Comparison of ENCODE assay signal across 19 mouse cellular contexts in genomic region chr8:69772106-69772505, GRCm38 (mm10). TPM values are rescaled to one million over a fixed set of nuclear protein-coding genes. Genes with fewer than 3 reads are reported as not detected.
DNase-seq lines count a peak whose midpoint lies in the region; ATAC-seq and TF ChIP-seq lines count a peak whose summit lies in the region.
"Had no signal": no experiment of that assay in that cellular context is flagged by ENCODE, and none has a peak within 500 bp of the region (broad histone marks: within the 10 kb centered on the region; RNA-seq: fewer than 3 reads in every experiment).

No protein-coding gene starts in this region.

- 0 out of 2 replicates have a peak overlapping the region, but pooled peaks have one; percentile 17 for H3K4me2 ChIP-seq in hindbrain, embryonic 14.5 days (replicated peaks)
- no peak overlapping the region for H3K4me2 ChIP-seq in hindbrain, embryonic 16.5 days (ENCODE audit: low read length)
- peak overlapping the region; percentile 24 for H3K4me2 ChIP-seq in midbrain, embryonic 13.5 days (replicated peaks)
- no peak overlapping the region for H3K4me2 ChIP-seq in midbrain, postnatal 0 days (ENCODE audit: low read depth, low read length, poor library complexity, severe bottlenecking)
- 0 out of 2 replicates have a peak overlapping the region, but pooled peaks have one; percentile 14 for H3K4me2 ChIP-seq in midbrain, embryonic 15.5 days
- no peak overlapping the region for H3K4me2 ChIP-seq in stomach, embryonic 16.5 days (ENCODE audit: low read depth, low read length)
- H3K4me2 ChIP-seq: heart, embryonic 13.5 days; kidney, embryonic 15.5 days had no signal

- no peak for DNase-seq in hindbrain, embryonic 14.5 days (ENCODE audit: low spot score)
- DNase-seq in midbrain, postnatal 0 days (ENCODE audit: low spot score): no peak
- DNase-seq in retina, postnatal 1 day: no peak
- DNase-seq: adrenal gland, postnatal 25 days; cerebellum, adult 18-20 months; gastrocnemius, postnatal 36 days; heart, postnatal 36 days; lung, postnatal 14 days had no signal

- no peak for ATAC-seq in hindbrain, embryonic 14.5 days (ENCODE audit: low FRiP score)
- no peak for ATAC-seq in hindbrain, embryonic 16.5 days
- ATAC-seq in midbrain, embryonic 13.5 days: no peak
- no peak for ATAC-seq in midbrain, postnatal 0 days (ENCODE audit: low FRiP score)
- ATAC-seq in midbrain, embryonic 15.5 days (replicated peaks): no peak
- no peak for ATAC-seq in stomach, embryonic 16.5 days (ENCODE audit: insufficient read depth, low FRiP score)
- ATAC-seq: intestine, embryonic 16.5 days had no signal

- H3K4me1 ChIP-seq in hindbrain, embryonic 14.5 days (replicated peaks; ENCODE audit: control insufficient read depth, insufficient read depth, low read length): peaks cover 21% of the 10 kb centered on the region
- peaks cover 14% of the 10 kb centered on the region for H3K4me1 ChIP-seq in hindbrain, embryonic 16.5 days (ENCODE audit: control insufficient read depth, insufficient read depth, low read depth, low read length)
- H3K4me1 ChIP-seq in midbrain, embryonic 13.5 days (replicated peaks): peaks cover 30% of the 10 kb centered on the region
- H3K4me1 ChIP-seq in midbrain, postnatal 0 days (ENCODE audit: insufficient read depth, low read length): peaks cover 12% of the 10 kb centered on the region; the same call in 1 of the 2 replicates
- peaks cover 30% of the 10 kb centered on the region for H3K4me1 ChIP-seq in midbrain, embryonic 15.5 days
- peaks cover 11% of the 10 kb centered on the region; the same call in 1 of the 2 replicates for H3K4me1 ChIP-seq in stomach, embryonic 16.5 days (ENCODE audit: control insufficient read depth, insufficient read depth, low read length)

- no peaks in the 10 kb centered on the region for H3K9me3 ChIP-seq in hindbrain, embryonic 14.5 days (ENCODE audit: control insufficient read depth, low read length)
- H3K9me3 ChIP-seq in hindbrain, embryonic 16.5 days (ENCODE audit: control insufficient read depth, low read length): no peaks in the 10 kb centered on the region
- H3K9me3 ChIP-seq in midbrain, embryonic 13.5 days: no peaks in the 10 kb centered on the region
- no peaks in the 10 kb centered on the region for H3K9me3 ChIP-seq in midbrain, postnatal 0 days (ENCODE audit: low read length)
- no peaks in the 10 kb centered on the region for H3K9me3 ChIP-seq in midbrain, embryonic 15.5 days
- peaks cover 5% of the 10 kb centered on the region; the same call in 1 of the 2 replicates for H3K9me3 ChIP-seq in stomach, embryonic 16.5 days (replicated peaks; ENCODE audit: control insufficient read depth, low read length)
- H3K9me3 ChIP-seq: kidney, embryonic 15.5 days had no signal

- no peaks in the 10 kb centered on the region for H3K27me3 ChIP-seq in hindbrain, embryonic 14.5 days (ENCODE audit: control insufficient read depth, insufficient read depth, low read length)
- no peaks in the 10 kb centered on the region for H3K27me3 ChIP-seq in hindbrain, embryonic 16.5 days (replicated peaks; ENCODE audit: control insufficient read depth, insufficient read depth, low read length)
- no peaks in the 10 kb centered on the region for H3K27me3 ChIP-seq in midbrain, embryonic 13.5 days
- no peaks in the 10 kb centered on the region for H3K27me3 ChIP-seq in midbrain, postnatal 0 days (ENCODE audit: insufficient read depth, low read length)
- no peaks in the 10 kb centered on the region for H3K27me3 ChIP-seq in midbrain, embryonic 15.5 days (replicated peaks)
- H3K27me3 ChIP-seq in stomach, embryonic 16.5 days (ENCODE audit: control insufficient read depth, insufficient read depth, low read length): no peaks in the 10 kb centered on the region
- H3K27me3 ChIP-seq: heart, embryonic 13.5 days; kidney, embryonic 15.5 days had no signal

- H3K36me3 ChIP-seq in hindbrain, embryonic 14.5 days (replicated peaks; ENCODE audit: control insufficient read depth, insufficient read depth): peaks cover 22% of the 10 kb centered on the region
- H3K36me3 ChIP-seq in hindbrain, embryonic 16.5 days (ENCODE audit: control insufficient read depth, insufficient read depth, low read length): peaks cover 13% of the 10 kb centered on the region
- peaks cover 26% of the 10 kb centered on the region for H3K36me3 ChIP-seq in midbrain, embryonic 13.5 days
- peaks cover 12% of the 10 kb centered on the region for H3K36me3 ChIP-seq in midbrain, postnatal 0 days (ENCODE audit: insufficient read depth, low read length)
- H3K36me3 ChIP-seq in midbrain, embryonic 15.5 days (replicated peaks): peaks cover 19% of the 10 kb centered on the region
- peaks cover 14% of the 10 kb centered on the region for H3K36me3 ChIP-seq in stomach, embryonic 16.5 days (ENCODE audit: control insufficient read depth, insufficient read depth, low read length)

- WGBS in hindbrain, embryonic 14.5 days: 84% methylated on average over 2 of the region's 2 CpGs
- WGBS in hindbrain, embryonic 16.5 days: 86% methylated on average over 2 of the region's 2 CpGs
- 92% methylated on average over 2 of the region's 2 CpGs for WGBS in midbrain, embryonic 13.5 days
- WGBS in midbrain, postnatal 0 days: 77% methylated on average over 2 of the region's 2 CpGs
- 81% methylated on average over 2 of the region's 2 CpGs for WGBS in midbrain, embryonic 15.5 days
- 79% methylated on average over 2 of the region's 2 CpGs for WGBS in stomach, embryonic 16.5 days

- H3K9ac ChIP-seq in hindbrain, embryonic 14.5 days: no peak overlapping the region
- H3K9ac ChIP-seq in hindbrain, embryonic 16.5 days (ENCODE audit: low read depth, low read length): no peak overlapping the region
- no peak overlapping the region for H3K9ac ChIP-seq in midbrain, embryonic 13.5 days (replicated peaks)
- H3K9ac ChIP-seq in midbrain, postnatal 0 days (replicated peaks; ENCODE audit: low read length, poor library complexity, severe bottlenecking): no peak overlapping the region
- no peak overlapping the region; the same call in 1 of the 2 replicates for H3K9ac ChIP-seq in midbrain, embryonic 15.5 days
- 0 out of 2 replicates have a peak overlapping the region, but pooled peaks have one; percentile 16 for H3K9ac ChIP-seq in stomach, embryonic 16.5 days (ENCODE audit: low read length)
- H3K9ac ChIP-seq: heart, embryonic 13.5 days; kidney, embryonic 15.5 days; liver, embryonic 14.5 days had no signal

- no peak overlapping the region for H3K4me3 ChIP-seq in hindbrain, embryonic 14.5 days (replicated peaks; ENCODE audit: low read length)
- no peak overlapping the region for H3K4me3 ChIP-seq in hindbrain, embryonic 16.5 days (ENCODE audit: low read length)
- H3K4me3 ChIP-seq in midbrain, embryonic 13.5 days (replicated peaks): no peak overlapping the region
- H3K4me3 ChIP-seq in midbrain, postnatal 0 days (ENCODE audit: low read depth, low read length): no peak overlapping the region
- no peak overlapping the region for H3K4me3 ChIP-seq in midbrain, embryonic 15.5 days
- H3K4me3 ChIP-seq in stomach, embryonic 16.5 days (replicated peaks; ENCODE audit: low read length): no peak overlapping the region
- H3K4me3 ChIP-seq: heart, embryonic 13.5 days; kidney, embryonic 15.5 days had no signal

- no peak for TF ChIP-seq CTCF in midbrain, postnatal 0 days (IDR thresholded peaks at IDR 0.05)

- H3K27ac ChIP-seq in hindbrain, embryonic 14.5 days: no peak overlapping the region
- H3K27ac ChIP-seq in hindbrain, embryonic 16.5 days (ENCODE audit: low read depth, low read length): no peak overlapping the region
- no peak overlapping the region for H3K27ac ChIP-seq in midbrain, embryonic 13.5 days
- no peak overlapping the region for H3K27ac ChIP-seq in midbrain, postnatal 0 days (ENCODE audit: low read depth, low read length)
- no peak overlapping the region for H3K27ac ChIP-seq in midbrain, embryonic 15.5 days
- H3K27ac ChIP-seq in stomach, embryonic 16.5 days (ENCODE audit: low read length): no peak overlapping the region
- H3K27ac ChIP-seq: heart, embryonic 13.5 days; kidney, embryonic 15.5 days; liver, embryonic 14.5 days had no signal

RNA-seq across cellular contexts. Expression of gene Gm20422, which starts 2.6 kb away (rescaled TPM):
- polyA plus RNA-seq in hindbrain, embryonic 14.5 days (2014; fragmentation: Nextera tagmentation; extraction: Ambion mirVana): 1.0 and 1.7 TPM in 2 replicates
- 0.64 TPM in 1 of 2 replicates, not detected in the other for polyA plus RNA-seq in hindbrain, embryonic 16.5 days (2015; fragmentation: Nextera tagmentation; extraction: Ambion mirVana)
- polyA plus RNA-seq in midbrain, embryonic 13.5 days (2015; fragmentation: Nextera tagmentation; extraction: Ambion mirVana): 0.24 and 1.1 TPM in 2 replicates
- 1.5 and 2.4 TPM in 2 replicates for total RNA-seq in midbrain, postnatal 0 days (2014; rRNA removed)
- not detected in 2 replicates for polyA plus RNA-seq in midbrain, postnatal 0 days (2015; fragmentation: Nextera tagmentation; extraction: Ambion mirVana)
- 0.23 TPM in 1 of 2 replicates, not detected in the other for polyA plus RNA-seq in midbrain, embryonic 15.5 days (2015; fragmentation: Nextera tagmentation; extraction: Ambion mirVana)
- polyA plus RNA-seq in stomach, embryonic 16.5 days (2015; fragmentation: Nextera tagmentation; extraction: Ambion mirVana): 0.55 TPM in 1 of 2 replicates, not detected in the other
- total RNA-seq: common myeloid progenitor, adult 5-6 weeks; ES-E14 had no signal
- polyA plus RNA-seq: intestine, embryonic 16.5 days; kidney, embryonic 15.5 days; testis, adult 2 months had no signal

RNA-seq across cellular contexts. Expression of gene Atp13a1, which starts 18.9 kb away (rescaled TPM):
- 47.8 and 48.3 TPM in 2 replicates for polyA plus RNA-seq in hindbrain, embryonic 14.5 days (2014; fragmentation: Nextera tagmentation; extraction: Ambion mirVana)
- 50.1 and 56.4 TPM in 2 replicates for polyA plus RNA-seq in hindbrain, embryonic 16.5 days (2015; fragmentation: Nextera tagmentation; extraction: Ambion mirVana)
- 46.6 and 49.0 TPM in 2 replicates for polyA plus RNA-seq in midbrain, embryonic 13.5 days (2015; fragmentation: Nextera tagmentation; extraction: Ambion mirVana)
- total RNA-seq in midbrain, postnatal 0 days (2014; rRNA removed): 77.7 and 92.7 TPM in 2 replicates
- polyA plus RNA-seq in midbrain, postnatal 0 days (2015; fragmentation: Nextera tagmentation; extraction: Ambion mirVana): 44.6 and 46.4 TPM in 2 replicates
- 59.1 and 59.8 TPM in 2 replicates for polyA plus RNA-seq in midbrain, embryonic 15.5 days (2015; fragmentation: Nextera tagmentation; extraction: Ambion mirVana)
- 45.6 and 46.6 TPM in 2 replicates for polyA plus RNA-seq in stomach, embryonic 16.5 days (2015; fragmentation: Nextera tagmentation; extraction: Ambion mirVana)

RNA-seq across cellular contexts. Expression of gene Zfp866, which starts 18.9 kb away (rescaled TPM):
- polyA plus RNA-seq in hindbrain, embryonic 14.5 days (2014; fragmentation: Nextera tagmentation; extraction: Ambion mirVana): 40.3 and 40.5 TPM in 2 replicates
- 32.8 and 37.0 TPM in 2 replicates for polyA plus RNA-seq in hindbrain, embryonic 16.5 days (2015; fragmentation: Nextera tagmentation; extraction: Ambion mirVana)
- 49.1 and 51.7 TPM in 2 replicates for polyA plus RNA-seq in midbrain, embryonic 13.5 days (2015; fragmentation: Nextera tagmentation; extraction: Ambion mirVana)
- total RNA-seq in midbrain, postnatal 0 days (2014; rRNA removed): 44.7 and 53.4 TPM in 2 replicates
- 19.2 and 20.0 TPM in 2 replicates for polyA plus RNA-seq in midbrain, postnatal 0 days (2015; fragmentation: Nextera tagmentation; extraction: Ambion mirVana)
- polyA plus RNA-seq in midbrain, embryonic 15.5 days (2015; fragmentation: Nextera tagmentation; extraction: Ambion mirVana): 46.1 and 47.4 TPM in 2 replicates
- polyA plus RNA-seq in stomach, embryonic 16.5 days (2015; fragmentation: Nextera tagmentation; extraction: Ambion mirVana): 24.1 and 25.8 TPM in 2 replicates

RNA-seq across cellular contexts. Expression of gene Zfp963, which starts 22.3 kb away (rescaled TPM):
- 7.4 and 8.4 TPM in 2 replicates for polyA plus RNA-seq in hindbrain, embryonic 14.5 days (2014; fragmentation: Nextera tagmentation; extraction: Ambion mirVana)
- polyA plus RNA-seq in hindbrain, embryonic 16.5 days (2015; fragmentation: Nextera tagmentation; extraction: Ambion mirVana): 6.5 and 8.6 TPM in 2 replicates
- polyA plus RNA-seq in midbrain, embryonic 13.5 days (2015; fragmentation: Nextera tagmentation; extraction: Ambion mirVana): 9.2 and 10.2 TPM in 2 replicates
- total RNA-seq in midbrain, postnatal 0 days (2014; rRNA removed): 3.3 and 5.3 TPM in 2 replicates
- polyA plus RNA-seq in midbrain, postnatal 0 days (2015; fragmentation: Nextera tagmentation; extraction: Ambion mirVana): 5.0 and 5.5 TPM in 2 replicates
- 9.1 and 10.6 TPM in 2 replicates for polyA plus RNA-seq in midbrain, embryonic 15.5 days (2015; fragmentation: Nextera tagmentation; extraction: Ambion mirVana)
- polyA plus RNA-seq in stomach, embryonic 16.5 days (2015; fragmentation: Nextera tagmentation; extraction: Ambion mirVana): 5.3 and 5.4 TPM in 2 replicates

RNA-seq across cellular contexts. Expression of gene Gmip, which starts 36.4 kb away (rescaled TPM):
- 22.1 and 27.7 TPM in 2 replicates for polyA plus RNA-seq in hindbrain, embryonic 14.5 days (2014; fragmentation: Nextera tagmentation; extraction: Ambion mirVana)
- polyA plus RNA-seq in hindbrain, embryonic 16.5 days (2015; fragmentation: Nextera tagmentation; extraction: Ambion mirVana): 32.2 and 34.5 TPM in 2 replicates
- 31.8 and 37.0 TPM in 2 replicates for polyA plus RNA-seq in midbrain, embryonic 13.5 days (2015; fragmentation: Nextera tagmentation; extraction: Ambion mirVana)
- 53.9 and 71.2 TPM in 2 replicates for total RNA-seq in midbrain, postnatal 0 days (2014; rRNA removed)
- polyA plus RNA-seq in midbrain, postnatal 0 days (2015; fragmentation: Nextera tagmentation; extraction: Ambion mirVana): 33.7 and 37.6 TPM in 2 replicates
- polyA plus RNA-seq in midbrain, embryonic 15.5 days (2015; fragmentation: Nextera tagmentation; extraction: Ambion mirVana): 38.5 and 43.2 TPM in 2 replicates
- 10.0 and 11.0 TPM in 2 replicates for polyA plus RNA-seq in stomach, embryonic 16.5 days (2015; fragmentation: Nextera tagmentation; extraction: Ambion mirVana)

Comparison
In these comparisons a context has a peak if more than half of its experiments do, and no peak if none do; other contexts are left out.
1. H3K4me2 ChIP-seq: peak in hindbrain, embryonic 14.5 days (single experiment), midbrain, embryonic 13.5 days (single experiment) and midbrain, embryonic 15.5 days (single experiment); none in hindbrain, embryonic 16.5 days (single experiment), midbrain, postnatal 0 days (single experiment) and stomach, embryonic 16.5 days (single experiment).